Comparison of ENCODE assay signal across 20 mouse cellular contexts in genomic region chr13:70967781-70968180, GRCm38 (mm10).
A peak's percentile ranks its signal among the peaks of the same experiment; 100 is the strongest.
DNase-seq lines count a peak whose midpoint lies in the region; TF ChIP-seq lines count a peak whose summit lies in the region.
"Had no signal": no experiment of that assay in that cellular context is flagged by ENCODE, and none has a peak within 500 bp of the region (broad histone marks: within the 10 kb centered on the region; RNA-seq: fewer than 3 reads in every experiment).

No protein-coding gene starts in this region.

- H3K36me3 ChIP-seq in kidney, adult 2 months (ENCODE audit: control insufficient read depth, insufficient read depth, low read length): no peaks in the 10 kb centered on the region
- H3K36me3 ChIP-seq: embryonic facial prominence, embryonic 10.5 days; embryonic facial prominence, embryonic 13.5 days; forebrain, embryonic 12.5 days; forebrain, embryonic 15.5 days; heart, embryonic 13.5 days; hindbrain, embryonic 12.5 days; hindbrain, embryonic 15.5 days had no signal

- intact Hi-C loops in heart, postnatal 36 days (cut with DNase I): no loop called here

- H3K4me1 ChIP-seq in kidney, adult 2 months (ENCODE audit: control insufficient read depth, insufficient read depth, low read length): no peaks in the 10 kb centered on the region
- H3K4me1 ChIP-seq: forebrain, embryonic 12.5 days; forebrain, embryonic 15.5 days; hindbrain, embryonic 12.5 days; hindbrain, embryonic 15.5 days had no signal

- H3K27me3 ChIP-seq in kidney, adult 2 months (replicated peaks; ENCODE audit: control insufficient read depth, insufficient read depth, low read length): no peaks in the 10 kb centered on the region
- H3K27me3 ChIP-seq: forebrain, embryonic 12.5 days; forebrain, embryonic 15.5 days; heart, embryonic 13.5 days; hindbrain, embryonic 12.5 days; hindbrain, embryonic 15.5 days had no signal

- H3K27ac ChIP-seq in kidney, adult 2 months (ENCODE audit: insufficient read depth, low read depth, low read length): no peak overlapping the region
- H3K27ac ChIP-seq: embryonic facial prominence, embryonic 10.5 days; embryonic facial prominence, embryonic 13.5 days; forebrain, embryonic 12.5 days; forebrain, embryonic 15.5 days; heart, embryonic 13.5 days; hindbrain, embryonic 12.5 days; hindbrain, embryonic 15.5 days had no signal

- DNase-seq in heart, adult 8-10 months (ENCODE audit: low spot score): peak; percentile 38
- no peak for DNase-seq in heart, postnatal 4 days
- peak; percentile 1 for DNase-seq in kidney, adult 2 months
- DNase-seq in kidney, adult 18-20 months: no peak
- peak; percentile 7 to 13 for DNase-seq in heart, postnatal 36 days
- no peak for DNase-seq in embryo, embryonic 10 days (ENCODE audit: low spot score)
- DNase-seq: cerebellum, adult 11 months; cerebellum, adult 2 months; cerebellum, adult 9-11 months; cerebellum, postnatal 25 days; embryo, embryonic 11 days; gastrocnemius, postnatal 25 days had no signal

- no peak for TF ChIP-seq CTCF in kidney, adult 2 months (conservative IDR thresholded peaks at IDR 0.05; ENCODE audit: insufficient read depth, insufficient read length, low read depth, low read length)

- TF ChIP-seq POLR2A in kidney, adult 2 months (IDR thresholded peaks at IDR 0.05; ENCODE audit: low read depth, low read length): no peak

- no peak overlapping the region for H3K4me3 ChIP-seq in kidney, adult 2 months (ENCODE audit: insufficient read depth, low read depth, low read length)
- H3K4me3 ChIP-seq: embryonic facial prominence, embryonic 10.5 days; embryonic facial prominence, embryonic 13.5 days; erythroblast, embryonic 14.5 days; forebrain, embryonic 12.5 days; forebrain, embryonic 15.5 days; heart, embryonic 13.5 days; hindbrain, embryonic 12.5 days; hindbrain, embryonic 15.5 days had no signal

- WGBS in kidney, adult 2 months: 65% methylated on average over 3 of the region's 3 CpGs

Comparison
In these comparisons a context has a peak if more than half of its experiments do, and no peak if none do; other contexts are left out.
1. DNase-seq: peak in heart, adult 8-10 months (single experiment), kidney, adult 2 months (single experiment) and heart, postnatal 36 days (2 of 2); none in heart, postnatal 4 days (single experiment), kidney, adult 18-20 months (single experiment) and embryo, embryonic 10 days (single experiment).